ENCODE assay signal across 11 mouse cellular contexts in genomic region chr14:122367252-122367868, GRCm38 (mm10).
DNase-seq lines count a peak whose midpoint lies in the region; ATAC-seq lines count a peak whose summit lies in the region.
"Had no signal": no experiment of that assay in that cellular context is flagged by ENCODE, and none has a peak within 500 bp of the region (broad histone marks: within the 10 kb centered on the region; RNA-seq: fewer than 3 reads in every experiment).

No protein-coding gene starts in this region.

- H3K4me3 ChIP-seq in forebrain, embryonic 13.5 days = no peak overlapping the region
- no peak overlapping the region for H3K4me3 ChIP-seq in neural tube, embryonic 13.5 days
- H3K4me3 ChIP-seq: embryonic facial prominence, embryonic 12.5 days; liver, embryonic 13.5 days; stomach, embryonic 15.5 days had no signal

- 67% methylated on average over 28 of the region's 28 CpGs for WGBS in forebrain, embryonic 13.5 days
- 57% methylated on average over 28 of the region's 28 CpGs for WGBS in neural tube, embryonic 13.5 days

- H3K36me3 ChIP-seq in forebrain, embryonic 13.5 days (ENCODE audit: poor library complexity, severe bottlenecking) = no peaks in the 10 kb centered on the region
- H3K36me3 ChIP-seq in neural tube, embryonic 13.5 days = no peaks in the 10 kb centered on the region
- H3K36me3 ChIP-seq: embryonic facial prominence, embryonic 12.5 days; liver, embryonic 13.5 days; stomach, embryonic 15.5 days had no signal

- no peak overlapping the region for H3K9ac ChIP-seq in forebrain, embryonic 13.5 days
- no peak overlapping the region for H3K9ac ChIP-seq in neural tube, embryonic 13.5 days
- H3K9ac ChIP-seq: embryonic facial prominence, embryonic 12.5 days; liver, embryonic 13.5 days; stomach, embryonic 15.5 days had no signal

- peak; percentile 17 to 26 for DNase-seq in kidney, postnatal 4 days
- DNase-seq in kidney, adult 11 months = no peak
- DNase-seq in cerebellum, adult 11-12 months = peak; percentile 81
- DNase-seq in lung, postnatal 10 days = no peak
- DNase-seq in layer of hippocampus, postnatal 36 days = no peak
- no peak for DNase-seq in urinary bladder, postnatal 25 days (ENCODE audit: low spot score)
- DNase-seq: liver, embryonic 13.5 days had no signal

- peak overlapping the region; percentile 21 for H3K4me2 ChIP-seq in forebrain, embryonic 13.5 days
- peak overlapping the region; percentile 20 for H3K4me2 ChIP-seq in neural tube, embryonic 13.5 days
- H3K4me2 ChIP-seq: embryonic facial prominence, embryonic 12.5 days; liver, embryonic 13.5 days; stomach, embryonic 15.5 days had no signal

- ATAC-seq in forebrain, embryonic 13.5 days = peak; percentile 75
- ATAC-seq in neural tube, embryonic 13.5 days (ENCODE audit: low read depth) = peak; percentile 78

- H3K27ac ChIP-seq in forebrain, embryonic 13.5 days = no peak overlapping the region
- H3K27ac ChIP-seq in neural tube, embryonic 13.5 days (replicated peaks) = no peak overlapping the region
- H3K27ac ChIP-seq: embryonic facial prominence, embryonic 12.5 days; liver, embryonic 13.5 days; stomach, embryonic 15.5 days had no signal

- peaks cover 14% of the 10 kb centered on the region; the same call in 1 of the 2 replicates for H3K27me3 ChIP-seq in forebrain, embryonic 13.5 days
- H3K27me3 ChIP-seq in neural tube, embryonic 13.5 days = peaks cover 15% of the 10 kb centered on the region
- H3K27me3 ChIP-seq: liver, embryonic 13.5 days; stomach, embryonic 15.5 days had no signal

- H3K4me1 ChIP-seq in forebrain, embryonic 13.5 days = peaks cover 16% of the 10 kb centered on the region
- peaks cover 13% of the 10 kb centered on the region; the same call in 1 of the 2 replicates for H3K4me1 ChIP-seq in neural tube, embryonic 13.5 days (replicated peaks)
- H3K4me1 ChIP-seq: embryonic facial prominence, embryonic 12.5 days; liver, embryonic 13.5 days; stomach, embryonic 15.5 days had no signal

- H3K9me3 ChIP-seq in forebrain, embryonic 13.5 days (replicated peaks) = no peaks in the 10 kb centered on the region
- H3K9me3 ChIP-seq in neural tube, embryonic 13.5 days = no peaks in the 10 kb centered on the region
- H3K9me3 ChIP-seq: embryonic facial prominence, embryonic 12.5 days; liver, embryonic 13.5 days; stomach, embryonic 15.5 days had no signal

Comparison
In these comparisons a context has a peak if more than half of its experiments do, and no peak if none do; other contexts are left out.
1. DNase-seq: peak in kidney, postnatal 4 days (2 of 2) and cerebellum, adult 11-12 months (single experiment); none in kidney, adult 11 months (single experiment), lung, postnatal 10 days (single experiment), layer of hippocampus, postnatal 36 days (0 of 2) and urinary bladder, postnatal 25 days (single experiment).